Mouse (Mus musculus): ENCODE data around the gene Tspan7.

The Tspan7 gene

DNA sequence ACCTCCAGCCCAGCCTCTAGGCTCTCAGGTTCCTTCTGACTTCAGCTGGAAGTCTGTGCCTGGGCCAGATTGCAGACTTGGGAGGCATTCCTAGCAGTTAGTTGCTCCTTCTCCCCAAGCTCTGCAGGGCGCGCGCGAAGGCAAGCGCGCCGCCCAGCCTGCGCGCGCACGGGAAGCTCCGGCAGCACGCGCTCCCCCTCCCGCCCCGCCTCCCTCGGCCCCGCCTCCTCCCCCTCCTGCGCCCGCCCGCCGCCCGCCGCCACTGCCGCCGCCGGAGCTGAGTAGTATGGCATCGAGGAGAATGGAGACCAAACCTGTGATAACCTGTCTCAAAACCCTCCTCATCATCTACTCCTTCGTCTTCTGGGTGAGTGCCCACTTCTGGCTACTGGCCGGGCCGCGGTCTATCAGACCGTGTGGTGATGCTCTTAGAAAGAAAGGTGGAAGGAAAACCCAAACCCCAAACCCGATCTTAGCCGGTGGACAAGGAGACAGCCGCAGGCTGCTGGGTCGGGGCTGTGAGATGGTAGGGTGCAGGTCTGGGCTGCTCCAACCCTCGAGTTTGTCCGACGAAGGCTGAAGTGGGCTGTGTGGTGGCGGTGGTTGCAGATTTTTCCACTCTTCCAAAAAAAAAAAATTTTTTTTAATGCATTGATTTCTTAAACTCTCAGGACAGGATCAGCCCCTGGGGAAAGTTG, at the start of gene Tspan7:
Gene Tspan7 (plus strand): TSS at position 287 of the 698 bp plus-strand sequence.
- in situ Hi-C loops (cut with MboI), result no loop called here

DNA sequence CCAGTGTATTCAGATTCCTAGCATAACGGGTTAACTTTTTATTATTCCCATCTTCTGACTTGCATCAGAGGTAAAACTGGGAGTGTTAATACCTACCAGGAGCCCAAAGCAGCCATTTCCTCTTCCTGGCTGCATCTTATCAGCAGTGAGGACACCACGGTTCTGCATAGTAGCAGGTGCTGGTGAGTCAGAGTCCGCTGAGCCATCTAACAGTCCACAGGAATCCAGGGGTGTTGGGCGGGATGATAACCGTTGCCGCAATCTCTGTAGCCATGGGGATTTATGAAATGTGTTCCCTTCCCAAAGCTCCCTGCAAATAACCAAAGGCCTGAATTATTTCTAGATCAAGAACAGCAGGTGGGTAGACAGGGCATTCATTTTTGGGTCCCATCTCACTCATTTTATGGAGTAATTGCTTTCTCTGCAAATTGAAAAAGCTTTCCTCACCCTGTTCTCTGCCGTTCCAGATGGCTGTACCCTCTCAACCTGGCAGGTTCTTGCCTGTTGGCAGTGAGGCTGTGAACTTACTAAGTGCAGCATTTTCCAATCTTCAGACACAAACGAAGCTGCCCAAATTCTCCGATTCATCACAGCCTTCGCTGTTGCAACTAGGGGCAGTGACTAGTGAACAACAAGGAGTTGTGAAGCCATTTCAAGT, 35.5 kb upstream of the Tspan7 start:
- in situ Hi-C loops (cut with MboI), result no loop called here

DNA sequence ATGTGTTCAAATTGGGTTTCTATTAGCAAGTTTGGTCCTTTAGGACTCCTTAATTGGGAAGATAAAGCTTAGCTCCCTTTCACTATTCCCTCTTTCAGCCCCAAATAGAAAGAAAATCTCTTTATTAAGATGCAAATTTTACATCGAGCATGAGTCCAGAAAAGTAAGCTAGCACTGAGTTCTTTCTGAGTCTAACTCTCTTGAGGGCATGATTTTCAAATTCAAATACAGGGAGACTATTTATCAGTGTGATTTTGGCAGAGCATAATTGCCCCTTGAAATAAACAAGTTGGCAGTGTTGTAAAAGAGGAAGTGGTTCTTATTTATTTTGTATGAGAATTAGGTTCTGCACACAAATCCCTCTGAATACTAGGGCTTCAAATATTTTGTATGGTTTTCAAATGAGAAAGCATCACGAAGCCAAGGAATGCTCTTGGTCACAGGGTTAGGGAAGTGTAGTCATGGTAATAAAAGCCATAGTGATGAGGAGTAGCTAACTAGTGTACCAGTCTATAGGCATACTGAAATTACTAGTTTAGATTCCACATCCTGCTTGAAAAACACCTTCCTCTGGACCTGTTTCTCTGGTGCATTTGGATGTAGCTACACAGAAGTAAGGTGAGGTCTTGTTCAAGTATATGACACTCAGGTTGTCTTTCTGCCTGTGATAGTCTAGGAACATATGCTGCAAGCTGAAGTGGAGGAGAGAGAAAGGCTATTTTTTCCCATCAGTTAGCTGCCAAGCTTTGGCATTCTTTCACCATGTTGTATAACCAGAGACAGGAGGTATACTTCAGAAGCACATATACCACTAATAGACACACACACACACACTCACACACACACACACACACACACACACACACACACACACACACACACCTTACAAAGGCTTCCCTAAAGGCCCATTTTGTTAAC, 34.6 kb upstream of the Tspan7 start:
- in situ Hi-C loops (cut with MboI), result no loop called here

- in situ Hi-C loops (cut with MboI), result no loop called here
These were observed 31.2 kb upstream of the Tspan7 start for GRCm38 (mm10) chrX:10453798-10454197.

DNA sequence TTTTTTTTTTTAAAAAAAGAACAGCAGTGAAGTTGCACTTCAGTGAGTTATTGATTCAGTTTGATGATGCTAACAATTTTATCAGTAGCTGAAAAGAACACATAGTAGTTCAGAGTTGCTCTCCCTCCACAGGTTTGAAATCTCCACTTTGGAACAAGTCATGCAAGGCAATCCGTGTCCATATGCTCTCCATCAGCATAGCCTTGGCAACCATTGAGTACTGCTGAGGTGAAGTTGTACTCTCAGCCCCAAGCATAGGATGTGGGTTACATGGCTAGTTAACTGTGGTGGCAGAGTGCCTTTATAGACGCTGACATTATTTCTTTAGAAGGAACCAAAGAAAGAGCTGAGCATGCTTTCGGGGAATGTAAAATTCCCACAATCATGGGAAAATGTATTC, 27.7 kb upstream of the Tspan7 start:
- in situ Hi-C loops (cut with MboI), result no loop called here

DNA sequence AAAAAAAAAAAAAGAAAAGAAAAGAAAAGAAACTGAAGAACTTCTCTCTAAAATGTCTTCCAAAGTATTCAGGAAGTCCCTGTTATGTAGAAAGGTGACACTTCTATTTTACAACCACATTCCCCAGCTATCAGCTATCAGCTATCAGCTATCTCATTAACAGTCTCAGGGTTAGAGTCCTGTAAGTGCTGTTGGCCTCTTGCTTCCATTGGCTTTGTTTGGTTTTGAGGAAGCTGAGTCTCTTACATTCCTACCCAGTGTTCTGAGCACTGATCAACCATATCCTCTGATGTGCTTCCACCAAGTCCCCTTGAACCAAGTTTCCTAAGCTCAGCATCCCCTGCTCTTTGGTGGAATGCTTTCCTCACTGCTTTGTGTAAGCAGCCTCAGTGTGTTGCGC, 7.9 kb upstream of the Tspan7 start:
- in situ Hi-C loops (cut with MboI), result no loop called here

DNA sequence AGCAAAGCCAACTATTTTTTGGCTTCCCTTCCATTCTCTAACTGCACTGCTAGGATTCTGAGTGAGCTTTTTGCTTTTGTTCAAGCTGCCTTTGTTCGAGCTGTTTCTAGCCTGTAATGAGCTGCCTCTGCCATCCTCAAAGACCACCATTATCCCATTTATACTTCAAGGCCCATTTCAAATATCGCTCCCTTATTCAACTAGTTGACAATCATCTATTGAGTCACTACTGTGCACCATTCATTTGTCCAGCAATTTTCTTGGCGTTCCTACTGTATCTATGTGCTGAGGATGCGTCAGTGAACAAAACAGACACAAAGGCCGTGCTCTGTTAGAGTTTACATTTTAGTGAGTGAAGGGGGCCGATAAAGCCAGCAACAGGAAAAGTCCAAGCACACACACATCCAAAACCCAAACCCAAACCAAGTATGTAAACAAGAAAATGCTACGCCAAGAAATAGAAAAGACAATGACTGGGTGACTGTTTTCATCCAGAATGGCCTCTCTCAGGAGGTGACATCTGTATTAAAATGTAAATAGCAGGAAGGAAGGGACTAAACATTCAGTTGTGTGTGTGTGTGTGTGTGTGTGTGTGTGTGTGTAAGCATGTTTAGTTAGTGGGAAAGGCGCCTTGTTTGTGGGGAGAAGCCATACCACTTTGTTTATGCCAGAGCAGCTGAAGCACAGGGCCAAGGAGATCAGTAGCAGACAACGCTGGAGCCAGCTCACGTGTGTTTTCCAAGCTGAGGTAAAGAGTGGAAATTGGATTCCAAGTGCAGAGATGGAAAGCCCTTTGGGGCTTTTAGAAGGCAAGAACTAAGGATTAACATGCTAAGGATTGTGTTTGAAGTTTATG, 5.7 kb upstream of the Tspan7 start:
- in situ Hi-C loops (cut with MboI), result no loop called here

- in situ Hi-C loops (cut with MboI), result no loop called here
These were observed 5.0 kb upstream of the Tspan7 start for GRCm38 (mm10) chrX:10479943-10480342.

GRCm38 (mm10) chrX:10485664-10486211, 780 bp downstream of the Tspan7 start:
- in situ Hi-C loops (cut with MboI), result no loop called here

DNA sequence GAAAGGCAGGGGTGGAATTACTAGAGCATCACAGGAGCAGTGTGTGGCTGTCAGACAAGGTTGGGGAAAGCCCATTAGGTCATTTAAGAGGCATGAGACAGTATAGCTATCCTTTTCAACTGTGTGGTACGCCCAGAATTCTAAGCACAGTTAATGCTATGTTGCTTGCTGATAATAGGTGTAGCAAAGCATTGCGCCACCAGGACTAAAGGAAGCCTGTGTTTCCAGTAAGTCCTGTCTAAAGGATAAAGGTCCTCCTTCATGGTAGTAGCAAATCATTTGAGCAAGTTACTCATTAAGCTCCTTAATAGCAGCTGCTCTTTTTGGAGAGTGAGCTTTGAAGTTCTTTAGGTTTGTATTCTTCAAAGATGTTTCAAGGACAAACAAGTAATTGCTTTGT, 13.6 kb downstream of the Tspan7 start:
- in situ Hi-C loops (cut with MboI), result no loop called here

DNA sequence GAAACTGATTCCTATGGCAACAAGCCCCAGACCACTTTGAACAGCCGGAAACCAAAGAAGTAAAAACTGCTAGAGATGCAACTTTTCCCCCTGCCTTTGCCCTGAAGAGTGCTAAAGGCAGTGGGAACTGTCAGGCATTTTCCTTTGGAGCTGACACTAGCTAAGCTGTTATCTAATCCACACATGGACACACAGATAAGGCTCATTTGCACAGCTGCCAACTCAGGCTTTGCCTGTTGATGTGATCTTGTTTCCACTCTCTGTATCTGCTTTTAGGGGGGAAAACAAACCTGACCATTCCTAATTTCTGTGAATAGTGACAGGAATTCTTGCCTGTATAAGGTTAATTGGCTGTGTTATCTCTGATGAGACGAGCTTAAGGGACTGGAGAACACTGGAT, 17.7 kb downstream of the Tspan7 start:
- in situ Hi-C loops (cut with MboI), result no loop called here

DNA sequence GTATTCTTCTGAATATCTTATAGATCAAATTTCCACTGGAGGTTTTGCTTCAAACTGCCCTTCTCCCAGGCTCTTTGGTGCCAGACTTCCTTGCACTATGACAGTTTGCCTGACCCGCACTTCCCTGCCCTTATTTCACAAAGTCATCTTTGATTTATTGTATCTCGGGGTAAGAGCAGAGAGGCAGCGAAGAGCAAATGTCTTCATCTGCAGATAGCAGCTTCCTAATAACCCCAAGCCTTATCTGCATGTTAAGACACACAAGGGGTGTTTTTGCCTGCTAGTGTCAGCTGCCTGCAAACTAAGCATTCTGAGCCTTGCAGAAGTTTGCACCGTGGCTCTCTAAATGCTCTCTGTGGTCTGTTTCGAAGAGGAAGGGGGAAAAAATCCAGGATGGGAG, 29.5 kb downstream of the Tspan7 start:
- in situ Hi-C loops (cut with MboI), result no loop called here

- in situ Hi-C loops (cut with MboI), result no loop called here
These were observed 30.0 kb downstream of the Tspan7 start for GRCm38 (mm10) chrX:10514971-10515370.

- in situ Hi-C loops (cut with MboI), result no loop called here
These were observed 31.5 kb downstream of the Tspan7 start for GRCm38 (mm10) chrX:10516448-10516847.

GRCm38 (mm10) chrX:10516925-10517324, 32.0 kb downstream of the Tspan7 start:
- in situ Hi-C loops (cut with MboI), result no loop called here

GRCm38 (mm10) chrX:10517756-10518155, 32.8 kb downstream of the Tspan7 start:
- in situ Hi-C loops (cut with MboI), result no loop called here

- in situ Hi-C loops (cut with MboI), result no loop called here
These were observed 33.6 kb downstream of the Tspan7 start for GRCm38 (mm10) chrX:10518510-10518909.

GRCm38 (mm10) chrX:10535450-10535849, 50.5 kb downstream of the Tspan7 start:
- in situ Hi-C loops (cut with MboI), result no loop called here

- in situ Hi-C loops (cut with MboI), result no loop called here
These were observed 54.1 kb downstream of the Tspan7 start for GRCm38 (mm10) chrX:10539009-10539408.

DNA sequence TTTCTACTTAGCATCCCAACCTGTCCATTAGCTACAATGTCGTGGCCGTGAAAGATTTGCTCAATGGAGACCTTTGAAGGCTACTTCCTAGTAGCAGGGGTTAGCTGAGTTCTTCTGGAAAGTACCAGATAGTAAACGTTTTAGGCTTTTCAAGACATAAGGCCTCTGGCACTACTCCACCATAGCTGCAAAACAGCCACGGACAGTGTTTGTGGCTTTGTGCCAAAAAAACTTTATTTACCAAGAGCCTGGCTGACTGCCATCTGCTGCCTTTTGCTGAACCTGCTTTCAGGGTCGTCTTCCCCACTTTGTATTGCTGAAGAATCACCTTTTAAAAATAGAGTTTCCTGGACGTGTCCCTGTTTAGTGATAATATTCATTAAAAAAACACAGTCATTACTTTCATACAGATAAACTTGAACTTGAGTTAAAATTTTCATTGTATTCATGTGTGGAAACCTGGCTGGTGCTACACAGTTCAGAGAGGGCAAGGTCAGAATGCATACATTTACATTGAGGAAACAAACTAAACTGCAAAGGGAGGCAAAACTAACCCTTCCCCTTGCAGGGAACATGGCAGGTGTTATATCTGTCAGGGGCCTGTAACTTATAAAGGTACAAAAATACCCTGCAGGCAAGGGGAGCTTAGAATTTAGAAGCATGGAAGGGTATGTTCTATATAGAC, 54.7 kb downstream of the Tspan7 start:
- in situ Hi-C loops (cut with MboI), result no loop called here

GRCm38 (mm10) chrX:10546840-10547239, 61.9 kb downstream of the Tspan7 start:
- in situ Hi-C loops (cut with MboI), result no loop called here

Data from mature B cell (primary cell).